16 mouse cellular contexts compared by ENCODE assay signal in genomic region chr12:95486502-95486901, GRCm38 (mm10).
"Had no signal": no experiment of that assay in that cellular context is flagged by ENCODE, and none has a peak within 500 bp of the region (broad histone marks: within the 10 kb centered on the region; RNA-seq: fewer than 3 reads in every experiment).

No protein-coding gene starts in this region.

- ATAC-seq: liver, embryonic 12.5 days; liver, postnatal 0 days; lung, postnatal 0 days; midbrain, embryonic 13.5 days; midbrain, embryonic 15.5 days; midbrain, embryonic 16.5 days had no signal

- DNase-seq: left cerebral cortex, postnatal 4 days; liver; liver, embryonic 13.5 days; liver, postnatal 0 days; lung, adult 2 months; lung, embryonic 14.5 days; lung, postnatal 10 days; lung, postnatal 14 days; lung, postnatal 36 days; lung, postnatal 4 days; midbrain, embryonic 14.5 days had no signal
